8 mouse cellular contexts compared by ENCODE assay signal in genomic region chr10:60831379-60831778, GRCm38 (mm10). TPM values are rescaled to one million over a fixed set of nuclear protein-coding genes. Genes with fewer than 3 reads are reported as not detected.
DNase-seq lines count a peak whose midpoint lies in the region; ATAC-seq and TF ChIP-seq lines count a peak whose summit lies in the region.

Gene Unc5b (minus strand): TSS chr10:60831581.

- DNase-seq in adrenal gland, postnatal 14 days = peak; percentile 98
- DNase-seq in embryo, embryonic 9.5 days (ENCODE audit: extremely low spot score) = peak; percentile 92
- DNase-seq in left cerebral cortex, postnatal 25 days (ENCODE audit: low spot score in 2 of 2) = peak; percentile 82 to 84
- peak; percentile 82 for DNase-seq in skeletal muscle tissue, adult 2 months (ENCODE audit: low read depth, low spot score)
- no peak for DNase-seq in c-Kit-positive CD71-positive TER-119-positive erythroid progenitor cells, embryonic 14.5 days (ENCODE audit: low spot score)

- peaks cover 6% of the 10 kb centered on the region; the same call in 1 of the 2 replicates for H3K4me1 ChIP-seq in intestine, postnatal 0 days (replicated peaks; ENCODE audit: control insufficient read depth, insufficient read depth, low read length)

- peak; percentile 74 for TF ChIP-seq CTCF in intestine, postnatal 0 days (IDR thresholded peaks at IDR 0.05; ENCODE audit: low read depth)

- WGBS in intestine, postnatal 0 days = under 1% methylated on average over 51 of the region's 53 CpGs

- H3K27ac ChIP-seq in intestine, postnatal 0 days (ENCODE audit: low read depth, low read length) = peak within 1 kb of the TSS; percentile 88

- no peaks in the 10 kb centered on the region for H3K9me3 ChIP-seq in intestine, postnatal 0 days (ENCODE audit: control insufficient read depth)

- H3K4me3 ChIP-seq in intestine, postnatal 0 days (ENCODE audit: low read depth, low read length) = peak within 1 kb of the TSS; percentile 68

- H3K4me2 ChIP-seq in intestine, postnatal 0 days (replicated peaks; ENCODE audit: low read depth) = peak within 1 kb of the TSS; percentile 98

- peak within 1 kb of the TSS; percentile 76 for H3K9ac ChIP-seq in intestine, postnatal 0 days (ENCODE audit: low read depth, low read length)

- H3K27me3 ChIP-seq in intestine, postnatal 0 days (replicated peaks; ENCODE audit: control insufficient read depth, insufficient read depth, low read length) = peaks cover 27% of the 10 kb centered on the region

- intact Hi-C loops in left cerebral cortex, postnatal 25 days (cut with DNase I) = no loop called here

- H3K36me3 ChIP-seq in intestine, postnatal 0 days (ENCODE audit: control insufficient read depth, insufficient read depth) = no peaks in the 10 kb centered on the region

- peak; percentile 80 for ATAC-seq in granulocyte monocyte progenitor cell, adult 5-6 weeks (replicated peaks; ENCODE audit: poor library complexity, severe bottlenecking)
- peak; percentile 97 for ATAC-seq in intestine, postnatal 0 days
- peak; percentile 53 for ATAC-seq in megakaryocyte-erythroid progenitor cell, adult 5-6 weeks (replicated peaks; ENCODE audit: low FRiP score, low TSS enrichment, poor library complexity, severe bottlenecking)

RNA-seq across cellular contexts. Expression of gene Unc5b, which starts in this region (rescaled TPM):
- total RNA-seq in adrenal gland, postnatal 14 days (2021) = 10.5 and 11.3 TPM in 2 replicates
- not detected in 2 replicates for total RNA-seq in granulocyte monocyte progenitor cell, adult 5-6 weeks (2014; fragmentation: Nextera tagmentation)
- not detected in 2 replicates for total RNA-seq in granulocyte monocyte progenitor cell, adult 5-6 weeks (2017)
- 2.5 and 2.6 TPM in 2 replicates for polyA plus RNA-seq in intestine, postnatal 0 days (2015; fragmentation: Nextera tagmentation; extraction: Ambion mirVana)
- total RNA-seq in left cerebral cortex, postnatal 25 days (2021) = 10 to 100 TPM; 10.1 to 10.8 TPM
- not detected in 2 replicates for total RNA-seq in megakaryocyte-erythroid progenitor cell, adult 5-6 weeks (2014; fragmentation: Nextera tagmentation)
- total RNA-seq in megakaryocyte-erythroid progenitor cell, adult 5-6 weeks (2017) = not detected in 2 replicates

Comparison
In these comparisons a context has a peak if more than half of its experiments do, and no peak if none do; other contexts are left out.
1. RNA of gene Unc5b (total RNA-seq): 10.5 to 11.3 TPM in adrenal gland, postnatal 14 days and 10.1 to 10.8 TPM in left cerebral cortex, postnatal 25 days; not detected in granulocyte monocyte progenitor cell, adult 5-6 weeks and not detected in megakaryocyte-erythroid progenitor cell, adult 5-6 weeks; every median in the first group is over 10 times any median in the second.
2. Peak in ATAC-seq in granulocyte monocyte progenitor cell, adult 5-6 weeks; RNA of the gene not detected or under 1 TPM.
3. Peak in ATAC-seq in megakaryocyte-erythroid progenitor cell, adult 5-6 weeks; RNA of the gene not detected or under 1 TPM.
4. Peak in every context shown above with its lines, with median percentiles within 50 percentile points of each other: ATAC-seq.